Mouse (Mus musculus): ENCODE data around the gene Hoxc11.
A peak's percentile ranks its signal among the peaks of the same experiment; 100 is the strongest.

Hoxc11 gene

DNA sequence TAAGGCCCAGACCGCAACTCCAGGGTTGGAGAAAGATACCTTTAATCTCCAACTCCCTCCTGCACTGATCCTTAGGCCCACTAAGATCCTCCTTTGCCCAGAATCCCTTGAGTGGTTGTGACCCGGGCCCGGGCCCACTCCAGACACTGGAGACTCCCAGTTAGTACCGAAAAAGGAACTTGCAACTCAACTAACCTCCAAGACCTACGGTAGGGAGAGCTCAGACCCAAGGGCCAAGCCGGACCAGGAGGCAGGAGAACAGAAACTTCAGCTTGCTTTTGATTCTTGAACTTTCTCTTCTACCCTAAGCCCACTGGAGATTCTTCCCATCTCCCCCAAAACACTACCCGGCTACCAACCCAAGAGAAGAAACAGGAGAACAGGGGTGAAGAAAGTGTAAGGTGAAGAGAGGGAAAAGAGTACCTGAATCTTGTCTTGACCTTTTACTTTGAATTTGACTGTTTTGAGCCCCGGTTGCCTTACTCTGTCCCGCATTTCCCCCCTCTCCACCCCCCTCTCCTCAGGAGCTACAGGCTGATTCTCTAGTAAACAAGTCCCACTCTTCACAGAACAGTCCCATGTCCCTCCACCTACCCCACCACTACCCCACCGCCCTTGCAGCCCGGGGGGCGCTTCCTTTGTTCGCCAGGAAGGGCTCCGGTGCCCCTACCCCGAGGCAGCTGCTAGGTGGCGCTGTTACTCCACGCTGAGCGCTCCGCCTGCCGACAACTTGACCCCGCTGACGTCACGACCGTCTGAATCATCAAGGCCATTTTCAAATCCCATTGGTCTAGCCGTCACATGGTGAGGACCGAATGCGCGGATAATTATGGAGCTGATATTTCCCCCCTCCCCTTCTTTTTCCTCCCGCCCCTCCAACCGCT, 11.9 kb downstream of the Hoxc11 start:
- DNase-seq: peak; percentile 52 to 63

DNA sequence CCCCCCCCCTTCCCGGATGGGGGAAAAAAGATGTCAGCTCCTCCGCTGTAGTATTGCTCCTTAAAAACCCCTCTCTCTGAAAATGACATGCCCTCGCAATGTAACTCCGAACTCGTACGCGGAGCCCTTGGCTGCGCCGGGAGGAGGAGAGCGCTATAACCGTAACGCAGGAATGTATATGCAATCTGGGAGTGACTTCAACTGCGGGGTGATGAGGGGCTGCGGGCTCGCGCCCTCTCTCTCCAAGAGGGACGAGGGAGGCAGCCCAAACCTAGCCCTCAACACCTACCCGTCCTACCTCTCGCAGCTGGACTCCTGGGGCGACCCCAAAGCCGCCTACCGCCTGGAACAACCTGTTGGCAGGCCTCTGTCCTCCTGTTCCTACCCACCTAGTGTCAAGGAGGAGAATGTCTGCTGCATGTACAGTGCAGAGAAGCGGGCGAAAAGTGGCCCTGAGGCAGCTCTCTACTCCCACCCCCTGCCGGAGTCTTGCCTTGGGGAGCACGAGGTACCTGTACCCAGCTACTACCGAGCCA, 12.6 kb downstream of the Hoxc11 start, which contains the start of gene Hoxc10:
Gene Hoxc10, plus strand, starts transcription at position 21 of the 536 bp plus-strand sequence.
- DNase-seq: no peak

DNA sequence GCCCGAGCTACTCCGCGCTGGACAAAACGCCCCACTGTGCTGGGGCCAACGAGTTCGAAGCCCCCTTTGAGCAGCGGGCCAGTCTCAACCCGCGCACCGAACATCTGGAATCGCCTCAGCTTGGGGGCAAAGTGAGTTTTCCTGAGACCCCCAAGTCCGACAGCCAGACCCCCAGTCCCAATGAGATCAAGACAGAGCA, 13.0 kb downstream of the Hoxc11 start, which contains the start of gene Hoxc5:
Gene Hoxc5, plus strand, starts transcription at position 132 of the 199 bp plus-strand sequence.
- DNase-seq: no peak

DNA sequence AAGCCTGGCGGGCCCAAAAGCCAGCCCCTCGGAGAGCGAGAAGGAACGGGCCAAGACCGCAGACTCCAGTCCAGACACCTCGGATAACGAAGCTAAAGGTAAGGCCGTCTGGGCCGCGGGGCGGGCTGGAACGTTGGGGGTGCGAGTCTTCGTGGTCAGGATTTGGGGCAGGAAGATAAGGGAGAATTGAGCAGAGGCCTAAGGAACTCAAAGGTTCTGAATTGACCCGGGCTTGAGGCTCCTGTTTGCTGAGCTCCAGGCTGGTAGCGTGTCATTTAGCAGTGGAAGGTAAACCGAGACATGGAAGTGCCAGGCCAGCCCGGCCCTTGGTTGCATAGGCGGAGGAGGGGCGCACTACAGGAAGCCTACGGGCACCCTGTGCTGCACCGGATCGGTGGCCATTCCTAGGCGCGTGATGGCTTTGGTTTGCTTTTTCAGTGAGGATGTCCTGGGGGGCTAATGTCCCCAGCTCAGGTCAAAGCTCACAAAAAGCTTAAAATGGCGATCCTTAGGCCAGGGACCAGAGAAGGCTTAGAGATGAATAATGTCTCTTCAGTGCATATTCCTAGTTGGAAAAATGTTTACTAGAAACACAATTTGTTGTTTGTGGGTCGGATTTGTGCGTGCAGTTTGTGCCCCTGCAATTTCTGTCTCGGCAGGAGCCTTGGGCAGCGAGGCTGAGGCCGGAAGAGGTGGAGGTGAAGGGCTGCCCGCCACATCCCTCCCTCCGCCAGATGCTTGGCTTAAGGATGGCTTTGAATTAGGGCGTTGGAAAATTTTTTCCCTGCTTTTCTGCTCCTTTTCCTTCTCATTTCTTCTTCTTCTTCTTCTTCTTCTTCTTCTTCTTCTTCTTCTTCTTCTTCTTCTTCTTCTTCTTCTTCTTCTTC, 13.5 kb downstream of the Hoxc11 start:
- no peak for DNase-seq

DNA sequence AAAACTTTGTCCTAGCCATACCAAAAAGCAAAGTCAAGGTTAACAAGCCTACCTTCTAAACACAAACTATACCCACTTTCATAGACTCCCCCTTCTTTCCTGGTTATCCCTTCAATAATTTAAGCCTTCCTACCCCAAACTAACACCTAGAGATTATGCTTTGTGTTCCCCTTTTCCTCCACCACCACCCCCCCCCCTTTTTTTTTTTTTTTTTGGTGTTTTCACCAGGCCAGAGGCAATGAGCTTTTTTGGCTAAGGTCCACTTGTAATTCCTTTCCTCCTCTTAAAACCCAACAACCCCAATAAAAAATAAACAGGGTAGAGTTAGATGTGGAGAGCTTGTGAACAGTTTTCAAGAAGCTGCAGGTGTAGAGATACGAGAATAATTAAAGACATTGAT, 15.1 kb downstream of the Hoxc11 start:
- no peak for DNase-seq

DNA sequence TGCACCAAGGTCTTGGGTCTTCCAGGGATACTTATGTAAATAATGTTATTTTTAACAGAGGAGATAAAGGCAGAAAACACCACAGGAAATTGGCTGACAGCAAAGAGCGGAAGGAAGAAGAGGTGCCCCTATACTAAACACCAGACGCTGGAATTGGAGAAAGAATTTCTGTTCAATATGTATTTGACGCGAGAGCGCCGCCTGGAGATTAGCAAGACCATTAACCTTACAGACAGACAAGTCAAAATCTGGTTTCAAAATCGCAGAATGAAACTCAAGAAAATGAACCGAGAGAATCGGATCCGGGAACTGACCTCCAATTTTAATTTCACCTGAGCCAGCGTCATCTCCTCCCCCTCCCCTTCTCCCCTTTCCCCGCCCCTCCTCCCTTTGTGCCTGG, 16.5 kb downstream of the Hoxc11 start:
- no peak for DNase-seq

DNA sequence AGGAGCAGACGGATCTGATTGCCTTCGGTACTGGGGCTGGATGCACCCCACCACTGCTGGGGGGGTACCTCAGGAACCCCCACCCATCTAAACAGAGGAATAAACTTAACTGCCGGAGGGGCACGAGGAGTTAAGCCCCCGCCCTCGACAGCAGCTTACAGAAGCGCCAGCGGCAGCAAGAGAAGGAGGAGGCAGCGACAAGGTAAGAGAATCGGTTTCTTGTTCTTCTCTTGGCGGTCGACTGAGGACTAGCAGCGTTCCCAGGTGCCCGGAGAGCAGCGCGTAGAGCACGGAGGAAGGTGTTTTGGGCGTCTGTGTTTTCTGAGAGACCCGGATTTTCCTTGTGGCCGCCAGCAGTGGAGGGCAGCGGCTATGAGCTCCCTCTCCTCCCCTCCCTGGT, 18.0 kb downstream of the Hoxc11 start:
- no peak for DNase-seq

DNA sequence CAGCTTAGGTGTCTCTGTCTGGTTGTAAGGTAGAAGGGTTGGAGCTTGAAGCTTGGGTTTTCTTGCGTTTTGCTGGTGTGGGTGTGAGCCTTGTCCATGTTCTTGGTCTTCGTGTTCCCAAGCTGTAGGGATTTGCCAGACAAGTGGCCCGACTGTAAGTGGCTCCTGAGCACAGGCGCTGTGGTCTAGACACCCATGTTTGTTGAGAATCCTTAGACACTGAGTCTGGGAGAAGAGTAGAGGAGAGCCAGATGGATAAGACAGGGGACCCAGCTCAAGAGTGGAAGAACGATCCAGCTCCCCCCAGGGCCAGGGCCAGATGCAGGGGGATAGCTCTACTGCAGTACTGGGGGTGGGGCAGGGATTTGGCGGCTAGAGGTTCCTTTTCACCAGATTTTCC, 18.5 kb downstream of the Hoxc11 start:
- DNase-seq: no peak

DNA sequence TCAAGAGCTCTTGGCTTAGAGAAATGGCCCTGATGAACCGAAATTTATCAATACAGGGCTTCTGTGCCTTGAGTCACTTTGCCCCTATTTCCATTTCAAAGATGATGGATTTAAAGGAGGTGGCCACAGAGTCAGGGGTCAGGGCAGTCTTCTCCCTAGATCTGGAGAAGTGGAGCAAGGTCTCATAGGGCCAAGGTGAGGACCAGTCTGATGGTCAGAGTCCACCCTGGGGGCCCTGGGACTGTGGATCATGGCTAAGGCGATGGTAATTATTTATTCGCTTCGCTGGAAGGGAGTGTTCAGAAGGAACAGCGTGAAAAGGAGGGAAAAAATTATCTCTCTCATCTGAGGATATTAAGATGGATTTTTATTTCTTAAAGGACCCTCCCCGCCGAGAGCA, 20.8 kb downstream of the Hoxc11 start:
- no peak for DNase-seq

DNA sequence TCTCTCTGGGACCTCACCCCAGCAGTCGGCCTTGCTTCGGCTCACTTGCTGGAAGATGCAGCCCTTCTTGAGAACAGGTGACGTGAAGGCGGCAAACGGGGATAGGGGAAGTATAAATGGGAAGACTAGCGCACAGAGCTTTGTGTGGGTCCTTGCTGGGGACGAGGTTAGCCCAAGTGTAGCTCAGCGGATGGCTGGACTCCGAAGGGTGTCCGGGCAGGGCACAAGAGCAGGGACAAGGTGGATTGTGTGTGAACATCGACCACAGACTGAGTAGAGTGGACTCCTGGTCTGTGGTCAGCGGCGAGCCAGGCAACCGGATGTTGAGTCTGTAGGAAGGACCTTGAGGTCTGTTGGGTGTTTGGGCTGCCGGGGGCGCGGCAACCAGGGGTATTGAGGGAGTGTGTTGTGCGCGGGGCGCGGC, 21.5 kb downstream of the Hoxc11 start:
- DNase-seq: no peak

DNA sequence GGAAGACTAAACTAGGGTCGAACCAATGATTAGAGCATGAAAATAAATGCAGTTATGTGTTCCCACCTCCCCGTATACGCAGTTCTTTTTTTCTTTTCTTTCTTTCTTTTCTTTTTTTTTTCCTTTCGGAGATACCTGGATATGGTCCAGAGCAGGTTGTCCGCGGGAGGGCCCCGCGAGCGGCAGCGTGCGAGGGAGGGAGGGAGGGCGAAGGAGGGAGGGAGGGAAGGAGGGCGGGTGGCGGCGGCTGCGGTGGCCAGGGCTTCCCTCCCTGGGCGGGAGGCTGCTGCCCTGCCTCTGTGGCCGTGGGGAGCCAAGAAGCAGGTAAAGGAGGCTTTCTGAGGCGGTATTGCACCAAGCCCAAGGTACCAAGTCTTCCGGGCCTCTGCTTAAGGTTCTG, 21.9 kb downstream of the Hoxc11 start, which contains the start of gene Hoxc9:
Gene Hoxc9, plus strand, starts transcription at position 269 of the 400 bp plus-strand sequence.
- no peak for DNase-seq

DNA sequence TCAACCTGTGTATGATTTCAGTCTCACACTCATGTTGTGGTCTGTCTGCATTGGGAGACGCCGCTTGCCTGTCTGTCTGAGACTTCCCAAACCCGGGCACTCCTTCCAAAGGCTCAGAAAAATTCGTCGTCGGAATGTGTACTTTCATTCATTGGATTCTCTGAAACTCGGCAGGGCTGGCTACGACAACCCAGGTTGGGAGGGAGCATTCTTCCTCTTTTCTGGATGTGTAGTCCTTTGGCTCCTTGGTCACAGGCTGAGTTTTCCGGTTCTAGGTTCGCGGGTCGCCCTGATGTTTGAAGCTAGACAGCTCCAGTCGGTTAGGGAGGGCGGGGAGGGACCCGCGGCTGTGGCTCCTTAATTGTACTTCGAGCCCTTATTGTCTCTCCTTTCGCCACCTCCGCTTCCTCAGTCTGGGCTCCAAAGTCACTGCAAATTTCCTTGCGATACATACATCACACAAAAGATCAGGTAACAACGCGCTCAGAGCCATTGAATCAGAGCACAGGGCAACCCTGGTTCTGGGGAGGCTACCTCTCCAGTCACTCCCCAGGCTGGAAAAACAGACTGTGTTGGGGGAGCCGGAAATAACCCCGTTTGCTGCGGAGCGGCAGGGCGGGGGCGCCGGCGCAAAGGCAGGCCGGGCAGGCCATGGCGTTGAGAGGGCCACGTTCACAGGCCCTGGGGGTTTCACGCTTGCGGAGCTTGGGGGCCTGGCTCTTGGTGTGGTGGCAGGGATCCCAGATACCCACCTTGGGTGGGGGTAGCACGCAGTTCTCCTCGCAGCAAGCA, 22.6 kb downstream of the Hoxc11 start:
- peak in 1 of 2 experiments; percentile 28 for DNase-seq

DNA sequence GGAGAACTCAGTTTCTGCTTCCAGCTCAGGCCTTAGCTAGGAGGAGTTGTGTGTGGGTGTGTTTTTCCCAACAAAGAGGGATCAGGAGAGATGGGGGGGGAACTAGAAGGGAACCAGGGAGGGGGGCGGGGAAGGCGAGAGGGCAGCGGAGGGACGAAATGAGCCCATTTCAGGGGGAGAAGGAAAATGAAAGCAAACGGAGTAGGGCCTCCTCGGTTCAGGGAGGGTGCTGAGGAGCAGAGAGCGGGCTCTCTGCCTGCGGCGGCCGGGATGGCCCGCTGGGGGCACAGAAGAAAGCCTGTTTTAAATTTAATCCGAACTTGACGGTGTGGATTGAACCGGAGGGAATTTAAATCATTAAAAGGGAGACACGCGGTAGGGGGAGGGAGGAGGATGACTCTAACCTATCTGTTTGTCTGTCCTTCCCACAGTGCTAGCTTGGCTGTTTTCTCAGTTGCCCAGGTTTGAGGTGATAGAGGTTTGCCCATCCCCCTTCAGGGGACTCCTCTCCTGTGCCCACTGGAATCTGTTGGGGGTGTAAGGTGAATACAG, 23.3 kb downstream of the Hoxc11 start:
- no peak for DNase-seq

DNA sequence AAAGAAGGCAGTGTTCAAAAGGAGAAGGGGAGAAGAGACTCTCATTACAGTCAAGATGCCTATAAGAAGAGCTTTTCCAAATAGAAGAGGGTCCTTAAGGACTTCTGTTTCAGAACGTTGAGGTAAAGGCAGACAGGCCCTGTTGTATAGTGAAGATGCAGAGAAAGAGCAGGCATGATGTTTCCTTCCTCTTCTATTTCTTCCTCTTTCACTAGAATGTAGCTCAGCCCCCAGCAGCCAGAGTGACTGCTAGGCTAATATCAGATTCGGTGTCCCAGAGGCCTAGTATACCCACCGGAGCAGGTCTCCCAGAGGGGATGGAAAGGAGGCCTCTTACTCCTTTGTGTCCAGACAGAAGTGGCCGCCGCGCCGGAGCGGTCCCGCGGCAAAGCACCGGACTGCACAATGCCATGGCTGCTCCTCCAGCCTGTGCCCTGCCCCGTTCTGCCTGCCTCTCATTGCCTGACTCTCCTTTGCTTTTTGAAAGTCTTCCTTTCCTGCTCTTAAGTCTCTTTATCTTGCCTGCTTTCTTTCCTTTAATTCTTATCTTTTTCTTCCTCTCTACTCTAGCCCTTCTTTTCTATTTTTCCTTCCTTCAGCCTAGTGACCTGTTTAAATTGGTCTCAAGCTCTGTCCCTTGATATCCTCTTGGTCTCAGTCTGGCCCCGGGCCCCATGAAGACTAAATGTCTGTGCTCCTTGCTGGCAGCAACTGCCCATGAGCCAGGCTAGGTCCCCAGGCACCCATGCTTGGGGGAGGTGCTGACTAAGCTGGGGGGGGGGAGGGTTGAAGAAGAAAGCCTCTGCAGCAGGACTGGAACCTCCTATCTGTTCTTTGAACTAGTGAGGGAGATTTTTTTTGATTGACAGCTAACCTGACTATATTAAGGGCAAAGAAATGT, 24.6 kb downstream of the Hoxc11 start:
- DNase-seq: no peak

DNA sequence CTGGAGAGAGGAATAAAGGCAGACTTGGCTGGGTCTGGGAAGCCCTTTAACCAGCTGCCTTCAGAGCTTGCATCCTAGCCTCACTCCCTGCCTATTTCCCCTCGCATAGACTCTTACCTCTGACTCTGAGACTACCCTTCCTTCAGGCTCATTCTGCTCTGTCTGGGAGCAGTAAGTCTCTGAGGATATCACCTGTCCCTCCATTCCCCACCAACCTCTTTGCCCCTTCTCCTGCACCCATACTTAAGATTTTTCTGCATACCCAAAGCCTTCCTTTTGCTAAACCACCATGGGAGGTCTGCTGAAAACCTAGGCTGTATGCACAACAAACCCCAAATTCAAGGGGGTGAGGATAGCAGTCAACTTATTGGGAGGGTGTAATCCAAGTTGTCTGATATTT, 25.7 kb downstream of the Hoxc11 start:
- DNase-seq: no peak

DNA sequence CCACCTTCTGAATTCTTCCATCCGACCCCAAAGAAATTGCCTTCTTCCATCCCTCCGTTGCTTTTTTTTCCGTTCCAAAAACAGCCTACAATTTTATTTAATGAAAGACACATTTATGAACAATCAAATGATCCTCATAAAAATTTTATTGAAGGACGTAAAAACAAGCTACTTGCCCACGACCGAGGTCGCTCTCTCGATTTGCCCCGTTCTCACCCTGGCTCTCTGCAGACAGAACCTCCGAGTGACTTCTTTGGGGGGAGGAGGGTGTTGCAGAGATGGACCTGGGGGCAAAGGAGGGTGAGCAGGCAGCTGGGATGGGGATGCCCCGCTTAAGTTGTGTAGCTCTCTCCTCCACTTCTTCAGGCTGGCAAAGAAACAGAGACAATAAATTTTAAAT, 26.1 kb downstream of the Hoxc11 start:
- no peak for DNase-seq

DNA sequence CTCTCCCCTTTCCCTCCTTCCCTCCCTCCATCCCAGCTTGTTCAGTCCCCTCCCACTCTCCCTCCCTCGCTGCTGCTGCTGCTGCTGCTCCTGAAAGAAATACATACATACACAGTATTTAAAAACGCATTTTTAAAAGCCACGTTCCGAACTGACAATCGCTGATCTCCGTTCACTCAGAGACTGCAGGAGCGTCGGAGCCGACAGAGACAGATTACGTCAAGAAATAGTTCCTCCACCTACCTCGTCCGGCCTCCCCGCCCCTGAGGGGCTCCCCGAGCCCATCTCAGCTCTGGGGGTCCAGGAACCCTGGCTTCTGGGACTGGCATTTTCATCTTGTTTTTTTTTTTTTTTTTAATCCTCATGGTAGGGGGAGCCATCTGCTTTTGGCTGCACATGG, 26.7 kb downstream of the Hoxc11 start:
- no peak for DNase-seq

DNA sequence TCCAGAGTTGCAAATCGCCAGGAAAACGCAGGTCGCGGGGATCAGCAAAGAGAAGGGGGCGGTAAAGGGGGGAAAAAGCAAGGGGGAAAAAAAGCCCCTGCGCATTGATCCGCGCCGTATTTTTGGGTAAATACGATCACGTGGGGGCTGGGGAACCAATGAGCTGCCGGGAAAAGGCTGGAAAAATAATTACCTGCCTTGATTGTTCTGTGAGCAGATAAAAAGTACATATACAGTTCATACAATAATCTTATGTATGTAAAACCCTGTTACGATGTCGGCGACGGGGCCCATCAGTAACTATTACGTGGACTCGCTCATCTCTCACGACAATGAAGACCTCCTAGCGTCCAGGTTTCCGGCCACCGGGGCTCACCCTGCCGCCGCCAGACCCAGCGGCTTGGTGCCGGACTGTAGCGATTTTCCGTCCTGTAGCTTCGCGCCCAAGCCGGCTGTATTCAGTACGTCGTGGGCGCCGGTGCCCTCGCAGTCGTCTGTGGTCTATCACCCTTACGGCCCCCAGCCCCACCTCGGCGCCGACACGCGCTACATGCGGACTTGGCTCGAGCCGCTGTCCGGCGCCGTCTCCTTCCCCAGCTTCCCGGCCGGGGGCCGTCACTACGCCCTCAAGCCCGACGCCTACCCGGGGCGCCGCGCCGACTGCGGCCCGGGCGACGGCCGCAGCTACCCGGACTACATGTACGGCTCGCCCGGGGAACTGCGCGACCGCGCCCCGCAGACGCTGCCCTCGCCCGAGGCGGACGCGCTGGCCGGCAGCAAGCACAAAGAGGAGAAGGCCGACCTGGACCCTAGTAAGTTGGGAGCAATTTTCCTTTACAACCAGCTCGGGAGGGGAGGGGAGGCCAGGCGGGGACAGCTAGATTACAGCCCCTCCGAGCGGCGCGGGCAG, 27.4 kb downstream of the Hoxc11 start:
- peak in 1 of 2 experiments; percentile 17 for DNase-seq

DNA sequence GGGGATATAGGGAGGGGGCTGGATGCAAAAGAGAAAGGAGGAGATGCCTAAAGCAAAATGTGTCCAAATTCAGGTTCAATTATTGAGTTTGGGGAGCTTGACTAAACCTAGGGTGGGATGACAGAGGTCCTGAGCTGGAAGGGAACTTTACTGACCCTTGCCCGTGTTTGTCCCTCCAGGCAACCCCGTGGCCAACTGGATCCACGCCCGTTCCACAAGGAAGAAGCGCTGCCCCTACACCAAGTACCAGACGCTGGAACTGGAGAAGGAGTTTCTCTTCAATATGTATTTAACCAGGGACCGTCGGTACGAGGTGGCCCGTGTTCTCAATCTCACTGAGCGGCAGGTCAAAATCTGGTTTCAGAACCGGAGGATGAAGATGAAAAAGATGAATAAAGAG, 29.5 kb downstream of the Hoxc11 start:
- no peak for DNase-seq

DNA sequence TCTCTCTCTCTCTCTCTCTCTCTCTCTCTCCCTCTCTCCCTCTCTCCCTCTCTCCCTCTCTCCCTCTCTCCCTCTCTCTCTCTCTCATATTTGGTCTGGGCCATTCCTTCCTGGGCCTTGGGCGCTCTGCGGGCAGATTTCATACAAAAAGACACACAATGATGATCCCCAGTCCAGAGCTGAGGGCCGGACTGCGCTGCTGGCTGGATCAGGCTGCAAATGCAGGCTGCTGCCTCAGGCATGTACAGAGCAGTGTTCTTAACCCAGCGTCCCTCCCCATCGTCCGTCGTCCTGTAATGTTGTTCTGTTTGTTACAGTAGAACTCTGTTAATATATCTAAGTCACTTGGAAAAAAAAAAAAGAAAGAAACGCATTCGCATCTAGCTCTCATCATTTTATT, 30.3 kb downstream of the Hoxc11 start:
- DNase-seq: no peak

Data from spleen, adult 18-20 months (tissue).